Mouse (Mus musculus) forebrain, embryonic 11.5 days (tissue): ENCODE measurements around the gene Qrfp. TPM values are rescaled to one million over a fixed set of nuclear protein-coding genes. Genes with fewer than 3 reads are reported as not detected.

Experiments
- ATAC-seq: fragments of 200-750 bp; cut with Nextera tagmentation; replicated peaks from 2 replicates; pipeline ENCODE4 v1.8.0; 2017; ENCODE audit warnings: moderate TSS enrichment; ENCODE audit not compliant: low FRiP score
- DNase-seq: peaks from one replicate; pipeline ENCODE4 v3.0.0-alpha.2; 2017; ENCODE audit warnings: low spot score
- H3K27ac ChIP-seq: fragments of 300-500 bp; sonication (generic); 2 replicates; pipeline ENCODE4 v1.5.1; 2014; ENCODE audit warnings: low read depth, low read length
- H3K27me3 ChIP-seq: fragments of 300-500 bp; sonication (generic); 2 replicates; pipeline ENCODE4 v1.6.1; 2014; ENCODE audit warnings: mild to moderate bottlenecking, low read length, mixed read lengths; ENCODE audit not compliant: control insufficient read depth, insufficient read depth
- H3K36me3 ChIP-seq: fragments of 300-500 bp; sonication (generic); 2 replicates; pipeline ENCODE4 v1.6.1; 2014; ENCODE audit warnings: mild to moderate bottlenecking, low read length, moderate library complexity, mixed read lengths; ENCODE audit not compliant: control insufficient read depth, insufficient read depth
- H3K4me1 ChIP-seq: fragments of 300-500 bp; sonication (generic); replicated peaks from 2 replicates; pipeline ENCODE4 v1.6.1; 2014; ENCODE audit warnings: low read length, mixed read lengths; ENCODE audit not compliant: control insufficient read depth, insufficient read depth
- H3K4me2 ChIP-seq: fragments of 300-500 bp; sonication (generic); 2 replicates; pipeline ENCODE4 v1.6.1; 2014; ENCODE audit warnings: low read depth, mild to moderate bottlenecking, low read length, moderate library complexity, mixed read lengths; ENCODE audit not compliant: severe bottlenecking
- H3K4me3 ChIP-seq: fragments of 300-500 bp; sonication (generic); 2 replicates; pipeline ENCODE4 v1.5.1; 2014; ENCODE audit warnings: low read depth, low read length
- H3K9ac ChIP-seq: fragments of 300-500 bp; sonication (generic); 2 replicates; pipeline ENCODE4 v1.6.1; 2014; ENCODE audit warnings: low read length
- H3K9me3 ChIP-seq: fragments of 300-500 bp; sonication (generic); 2 replicates; pipeline ENCODE4 v1.6.1; 2016; ENCODE audit warnings: low read length, mixed read lengths; ENCODE audit not compliant: control insufficient read depth
- WGBS: fragments of 180-500 bp; shearing (Covaris S2); extraction: QIAGEN DNeasy Blood & Tissue Kit; methylation state at CpG from one replicate; pipeline ENCODE4 v1.1.7; 2014; 5-methylcytosine and 5-hydroxymethylcytosine counted together
- polyA plus RNA-seq: library from polyadenylated mRNA; unstranded; fragments of >200 nt; fragmentation: Nextera tagmentation; extraction: Ambion mirVana; gene quantifications from 2 replicates; pipeline ENCODE4 v1.2.1, GENCODE M21; 2014

Gene Qrfp
- polyA plus RNA-seq: 0.16 and 0.24 TPM in 2 replicates

- H3K9ac ChIP-seq: peak within 1 kb of the TSS; percentile 12; the same call in 1 of the 2 replicates
- no peak for DNase-seq
Measured at GRCm38 (mm10) chr2:31810444-31810843, at the start of gene Qrfp. Qrfp (minus strand) TSS chr2:31810580.

GRCm38 (mm10) chr2:31858500-31858899 lies 48.1 kb upstream of the Qrfp start:
- no peak overlapping the region for H3K27ac ChIP-seq
- H3K27me3 ChIP-seq: no peaks in the 10 kb centered on the region
- ATAC-seq (no peak), DNase-seq (no peak)
- H3K9me3 ChIP-seq: no peaks in the 10 kb centered on the region
- WGBS: 9% methylated on average over 12 of the region's 12 CpGs
- H3K9ac ChIP-seq: no peak overlapping the region
- peaks cover 14% of the 10 kb centered on the region for H3K4me1 ChIP-seq
- H3K4me2 ChIP-seq: peak overlapping the region; percentile 11; the same call in 1 of the 2 replicates
- no peak overlapping the region for H3K4me3 ChIP-seq
- H3K36me3 ChIP-seq: no peaks in the 10 kb centered on the region

More at GRCm38 (mm10) chr2:31810444-31810843, at the start of gene Qrfp:
- ATAC-seq: no peak
- Histone ChIP-seq H3K27me3 (no peaks in the 10 kb centered on the region), H3K4me2 (0 out of 2 replicates have a peak within 1 kb of the TSS, but pooled peaks have one; percentile 11), H3K4me3 (no peak within 1 kb of the TSS), H3K9me3 (no peaks in the 10 kb centered on the region), H3K36me3 (no peaks in the 10 kb centered on the region), H3K4me1 (peaks cover 29% of the 10 kb centered on the region), H3K27ac (no peak within 1 kb of the TSS)
- WGBS: 46% methylated on average over 12 of the region's 12 CpGs

DNA sequence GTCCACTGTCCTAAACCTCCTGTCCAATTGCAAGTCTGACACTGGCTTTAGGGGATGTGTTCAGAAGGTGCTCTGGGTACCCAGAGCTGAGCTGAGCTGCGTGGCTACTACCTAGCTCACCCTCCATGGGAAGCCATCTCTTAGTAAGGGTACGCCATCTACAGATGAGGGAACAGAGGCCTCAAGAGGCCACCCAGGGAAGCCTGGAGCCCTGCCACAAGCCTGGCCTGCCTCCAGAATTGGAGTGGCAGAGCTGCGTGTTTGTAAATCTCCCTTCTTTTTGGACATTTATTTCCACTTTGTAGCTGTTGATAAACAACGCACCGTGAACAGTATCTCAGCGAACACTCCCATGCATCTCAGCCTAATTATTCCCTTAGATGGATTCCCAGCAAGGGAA lies 46.8 kb upstream of the Qrfp start:
- no peak overlapping the region for H3K4me3 ChIP-seq
- H3K9ac ChIP-seq: no peak overlapping the region
- H3K36me3 ChIP-seq: no peaks in the 10 kb centered on the region
- no peak overlapping the region for H3K27ac ChIP-seq
- no peaks in the 10 kb centered on the region for H3K9me3 ChIP-seq
- ATAC-seq (no peak), DNase-seq (no peak)
- 79% methylated on average over 6 of the region's 6 CpGs for WGBS
- H3K4me2 ChIP-seq: no peak overlapping the region
- H3K4me1 ChIP-seq: peaks cover 14% of the 10 kb centered on the region
- H3K27me3 ChIP-seq: no peaks in the 10 kb centered on the region

GRCm38 (mm10) chr2:31855991-31856390 lies 45.6 kb upstream of the Qrfp start:
- H3K4me1 ChIP-seq: peaks cover 14% of the 10 kb centered on the region
- H3K4me3 ChIP-seq: no peak overlapping the region
- no peaks in the 10 kb centered on the region for H3K9me3 ChIP-seq
- DNase-seq (no peak), ATAC-seq (no peak)
- H3K4me2 ChIP-seq: no peak overlapping the region
- 93% methylated on average over 8 of the region's 8 CpGs for WGBS
- no peak overlapping the region for H3K27ac ChIP-seq
- H3K9ac ChIP-seq: no peak overlapping the region
- H3K27me3 ChIP-seq: no peaks in the 10 kb centered on the region
- H3K36me3 ChIP-seq: no peaks in the 10 kb centered on the region

DNA sequence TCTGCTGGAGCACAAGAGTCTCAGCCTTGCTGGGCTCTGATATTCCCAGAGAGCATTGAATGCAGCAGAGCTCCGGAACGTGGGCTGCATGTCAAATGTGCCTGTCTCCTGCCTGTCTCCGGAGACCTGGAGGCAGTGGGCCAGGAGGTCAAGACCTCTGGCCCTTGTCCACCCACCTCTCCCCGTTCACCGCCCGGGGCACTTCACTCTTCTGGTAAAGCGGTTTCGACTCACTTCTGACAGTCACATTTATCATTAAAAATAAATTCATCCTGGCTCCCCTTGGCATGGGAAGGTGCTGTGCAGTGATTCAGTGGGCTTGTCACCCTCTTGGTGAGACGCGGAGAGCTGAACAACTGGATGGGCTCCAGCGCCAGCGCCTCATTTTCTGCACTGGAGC lies 39.8 kb upstream of the Qrfp start:
- no peaks in the 10 kb centered on the region for H3K9me3 ChIP-seq
- no peak overlapping the region for H3K9ac ChIP-seq
- ATAC-seq: no peak
- no peak for DNase-seq
- 57% methylated on average over 12 of the region's 12 CpGs for WGBS
- H3K27ac ChIP-seq: no peak overlapping the region
- peaks cover 18% of the 10 kb centered on the region for H3K4me1 ChIP-seq
- H3K4me3 ChIP-seq: no peak overlapping the region
- H3K27me3 ChIP-seq: peaks cover 28% of the 10 kb centered on the region
- H3K36me3 ChIP-seq: no peaks in the 10 kb centered on the region
- no peak overlapping the region for H3K4me2 ChIP-seq

DNA sequence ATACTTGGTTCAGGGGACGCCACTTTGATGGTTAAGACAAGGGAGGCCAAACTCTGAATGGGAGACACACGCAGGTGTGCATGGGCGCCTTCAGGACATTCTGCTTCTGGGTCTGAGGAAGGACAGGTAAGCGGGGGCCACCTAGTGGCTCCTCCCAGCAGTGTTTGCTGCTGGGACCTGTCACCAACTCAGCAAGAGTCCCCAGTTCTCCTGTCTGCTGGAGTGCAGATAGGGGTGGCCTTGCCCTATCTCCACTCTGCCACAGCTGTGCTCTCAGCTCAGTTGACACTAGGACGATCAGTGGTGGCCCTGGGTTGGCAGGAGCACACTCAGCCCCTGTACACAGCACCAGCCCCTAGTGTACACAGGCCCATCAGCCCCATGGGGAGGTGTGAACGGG lies 37.5 kb upstream of the Qrfp start:
- H3K4me3 ChIP-seq: no peak overlapping the region
- peaks cover 38% of the 10 kb centered on the region for H3K27me3 ChIP-seq

GRCm38 (mm10) chr2:31846692-31847660 lies 36.6 kb upstream of the Qrfp start:
- peak overlapping the region; percentile 95 for H3K4me2 ChIP-seq
- H3K4me1 ChIP-seq: peaks cover 23% of the 10 kb centered on the region
- 3% methylated on average over 35 of the region's 35 CpGs for WGBS
- peak overlapping the region; percentile 55 for H3K9ac ChIP-seq
- ATAC-seq (no peak), DNase-seq (peak; percentile 61)
- H3K9me3 ChIP-seq: no peaks in the 10 kb centered on the region
- peak overlapping the region; percentile 48 for H3K4me3 ChIP-seq
- peaks cover 38% of the 10 kb centered on the region for H3K27me3 ChIP-seq
- H3K36me3 ChIP-seq: no peaks in the 10 kb centered on the region
- no peak overlapping the region for H3K27ac ChIP-seq

More for the DNA sequence above, 37.5 kb upstream of the Qrfp start:
- Histone ChIP-seq H3K36me3 (no peaks in the 10 kb centered on the region), H3K9ac (no peak overlapping the region), H3K4me2 (no peak overlapping the region), H3K9me3 (no peaks in the 10 kb centered on the region), H3K4me1 (peaks cover 23% of the 10 kb centered on the region), H3K27ac (no peak overlapping the region)
- WGBS: 27% methylated on average over 6 of the region's 6 CpGs
- DNase-seq: no peak
- no peak; the same call in 1 of the 2 replicates for ATAC-seq

DNA sequence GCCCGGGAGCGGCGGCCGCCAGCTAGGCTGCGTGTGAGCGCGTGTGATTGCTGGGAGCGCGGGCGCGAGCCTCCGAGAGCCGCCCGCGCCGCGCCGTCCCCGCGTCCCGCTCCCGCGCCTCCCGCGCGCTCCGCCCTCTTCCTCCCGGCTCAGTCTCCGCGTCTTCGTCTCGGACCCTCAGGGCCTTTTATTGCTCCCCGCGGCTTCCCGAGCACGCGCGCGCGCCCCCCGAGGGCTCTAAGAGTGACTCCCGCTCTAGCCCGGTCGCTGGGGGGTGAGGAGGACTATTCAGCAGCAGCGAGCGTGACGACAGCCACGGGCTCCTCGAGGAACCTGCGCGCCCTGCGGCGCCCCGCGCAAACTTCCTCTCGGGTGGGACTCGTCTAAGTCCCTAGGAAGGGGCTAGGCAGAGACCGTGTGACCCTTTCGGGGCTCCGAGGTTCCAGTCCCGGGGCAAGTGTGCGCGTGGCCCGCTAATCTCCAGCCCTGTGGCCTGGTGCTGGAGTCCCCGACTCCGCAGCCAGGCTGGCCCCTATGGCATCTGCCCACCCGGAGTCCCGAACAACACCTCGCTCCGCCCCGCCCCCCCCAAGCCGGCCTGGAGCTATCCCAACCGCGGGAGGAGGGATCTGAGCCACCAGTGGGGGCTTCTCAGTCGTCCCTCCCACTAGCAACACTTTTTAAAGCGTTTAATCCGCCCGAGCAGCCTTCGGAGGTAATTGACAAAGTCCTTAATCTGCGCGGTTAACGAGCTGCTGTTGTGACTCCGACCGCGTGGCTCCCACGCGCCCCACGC lies 35.7 kb upstream of the Qrfp start, which contains the start of gene Fibcd1:
Gene Fibcd1, minus strand, starts transcription at position 110 of the 796 bp plus-strand sequence.
- Histone ChIP-seq H3K4me1 (peaks cover 23% of the 10 kb centered on the region), H3K4me2 (peak within 1 kb of the TSS; percentile 95), H3K36me3 (no peaks in the 10 kb centered on the region), H3K4me3 (peak within 1 kb of the TSS; percentile 48), H3K9ac (peak within 1 kb of the TSS; percentile 55), H3K9me3 (no peaks in the 10 kb centered on the region), H3K27ac (no peak within 1 kb of the TSS), H3K27me3 (peaks cover 38% of the 10 kb centered on the region)
- peak; percentile 51; the same call in 1 of the 2 replicates for ATAC-seq
- WGBS: under 1% methylated on average over 82 of the region's 88 CpGs
- DNase-seq: peak; percentile 73
